Mouse (Mus musculus): ENCODE data around the gene Ogg1.

The Ogg1 gene

GRCm38 (mm10) chr6:113333137-113333950 lies 6.6 kb downstream of the Ogg1 start:
- DNase-seq = peak; percentile 86

- no peak for DNase-seq
Measured at GRCm38 (mm10) chr6:113334216-113334615, 7.4 kb downstream of the Ogg1 start.

- DNase-seq = peak; percentile 40
Measured at GRCm38 (mm10) chr6:113336852-113337620, 10.3 kb downstream of the Ogg1 start.

GRCm38 (mm10) chr6:113341574-113341973 lies 14.8 kb downstream of the Ogg1 start:
- DNase-seq = no peak

- DNase-seq = no peak
Measured at GRCm38 (mm10) chr6:113342297-113342696, 15.5 kb downstream of the Ogg1 start.

- DNase-seq = peak; percentile 82
Measured at GRCm38 (mm10) chr6:113343177-113344092, 16.7 kb downstream of the Ogg1 start, which contains the start of gene Camk1. Gene Camk1, minus strand, starts transcription at chr6:113343984.

GRCm38 (mm10) chr6:113344321-113344720 lies 17.5 kb downstream of the Ogg1 start:
- DNase-seq = peak; percentile 96

- DNase-seq = no peak
Measured at GRCm38 (mm10) chr6:113346897-113347296, 20.1 kb downstream of the Ogg1 start.

- no peak for DNase-seq
Measured at GRCm38 (mm10) chr6:113350538-113350937, 23.8 kb downstream of the Ogg1 start.

- no peak for DNase-seq
Measured at GRCm38 (mm10) chr6:113351161-113351560, 24.4 kb downstream of the Ogg1 start.

GRCm38 (mm10) chr6:113351653-113352052 lies 24.9 kb downstream of the Ogg1 start:
- no peak for DNase-seq

- DNase-seq = no peak
Measured at GRCm38 (mm10) chr6:113352820-113353219, 26.0 kb downstream of the Ogg1 start.

GRCm38 (mm10) chr6:113353696-113354095 lies 26.9 kb downstream of the Ogg1 start:
- no peak for DNase-seq

- no peak for DNase-seq
Measured at GRCm38 (mm10) chr6:113361476-113361875, 34.7 kb downstream of the Ogg1 start.

- DNase-seq = no peak
Measured at GRCm38 (mm10) chr6:113362241-113362640, 35.5 kb downstream of the Ogg1 start.

- no peak for DNase-seq
Measured at GRCm38 (mm10) chr6:113364518-113365135, 37.9 kb downstream of the Ogg1 start.

- no peak for DNase-seq
Measured at GRCm38 (mm10) chr6:113366639-113367038, 39.9 kb downstream of the Ogg1 start.

GRCm38 (mm10) chr6:113367574-113367973 lies 40.8 kb downstream of the Ogg1 start:
- no peak for DNase-seq

GRCm38 (mm10) chr6:113368124-113368523 lies 41.4 kb downstream of the Ogg1 start:
- no peak for DNase-seq

GRCm38 (mm10) chr6:113368577-113368976 lies 41.8 kb downstream of the Ogg1 start:
- DNase-seq = no peak

GRCm38 (mm10) chr6:113370194-113370929 lies 43.6 kb downstream of the Ogg1 start:
- DNase-seq = no peak

- DNase-seq = no peak
Measured at GRCm38 (mm10) chr6:113373491-113373890, 46.7 kb downstream of the Ogg1 start.
